Mouse (Mus musculus) spleen, adult 2 months (tissue): ENCODE measurements at regions not wholly inside any gene's neighbourhood (a gene's known extent, or its start where the extent isn't known, plus 50 kb on each side); places are given as distances from the start of the nearest gene placed in this dataset.

Experiments
- CTCF ChIP-seq: fragments of 200-500 bp; IDR thresholded peaks from 2 replicates; pipeline ENCODE4 v1.5.1; 2011; ENCODE audit warnings: mild to moderate bottlenecking, inconsistent platforms; ENCODE audit not compliant: insufficient read depth, insufficient read length, insufficient replicate concordance; ENCODE audit errors: extremely low read depth
- POLR2A ChIP-seq: fragments of 200-500 bp; IDR thresholded peaks from 2 replicates; pipeline ENCODE4 v1.6.1; 2011; ENCODE audit warnings: low read depth, low read length, inconsistent platforms

DNA sequence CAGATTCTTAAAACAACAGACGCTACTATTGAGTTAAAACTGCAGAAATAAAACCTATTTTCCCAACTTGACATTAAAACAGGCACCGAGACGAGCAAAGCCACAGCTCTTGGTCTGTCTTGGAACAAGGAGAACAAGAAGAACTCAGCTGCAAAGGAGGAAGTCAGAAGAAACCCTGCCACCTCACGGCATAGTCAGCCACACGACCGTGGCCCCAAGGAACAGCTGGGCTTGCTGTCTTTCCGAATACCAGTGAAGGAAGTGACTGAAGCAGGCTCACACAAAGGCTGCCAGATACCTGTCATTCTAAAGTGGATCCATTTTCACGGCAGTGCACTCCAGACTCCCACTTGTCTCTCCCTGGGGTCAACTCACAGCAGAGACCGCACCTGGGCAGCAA lies 187.3 kb upstream of the Afdn start:
- no peak for TF ChIP-seq CTCF
- TF ChIP-seq POLR2A = no peak
